Mouse (Mus musculus) midbrain, embryonic 16.5 days (tissue): ENCODE data around the gene Polr3b. TPM values are rescaled to one million over a fixed set of nuclear protein-coding genes. Genes with fewer than 3 reads are reported as not detected.

Source experiments
- ATAC-seq: fragments of 200-750 bp; cut with Nextera tagmentation; 2 replicates; pipeline ENCODE4 v1.8.0; 2017; ENCODE audit warnings: moderate TSS enrichment
- H3K27ac ChIP-seq: fragments of 300-500 bp; sonication (generic); 2 replicates; pipeline ENCODE4 v1.5.1; 2014; ENCODE audit warnings: mild to moderate bottlenecking, low read length, mixed read lengths
- H3K27me3 ChIP-seq: fragments of 300-500 bp; sonication (generic); 2 replicates; pipeline ENCODE4 v1.6.1; 2014; ENCODE audit warnings: low read depth, low read length, mixed read lengths; ENCODE audit not compliant: control insufficient read depth, insufficient read depth
- H3K36me3 ChIP-seq: fragments of 300-500 bp; sonication (generic); 2 replicates; pipeline ENCODE4 v1.6.1; 2014; ENCODE audit warnings: mild to moderate bottlenecking, low read length, moderate library complexity, mixed read lengths; ENCODE audit not compliant: control insufficient read depth, insufficient read depth
- H3K4me1 ChIP-seq: fragments of 300-500 bp; sonication (generic); 2 replicates; pipeline ENCODE4 v1.6.1; 2014; ENCODE audit warnings: mild to moderate bottlenecking, low read length, mixed read lengths; ENCODE audit not compliant: control insufficient read depth, insufficient read depth
- H3K4me2 ChIP-seq: fragments of 300-500 bp; sonication (generic); 2 replicates; pipeline ENCODE4 v1.6.1; 2014; ENCODE audit warnings: mild to moderate bottlenecking, low read length, mixed read lengths
- H3K4me3 ChIP-seq: fragments of 300-500 bp; sonication (generic); 2 replicates; pipeline ENCODE4 v1.5.1; 2014; ENCODE audit warnings: low read depth, mild to moderate bottlenecking, low read length, moderate library complexity, mixed read lengths
- H3K9ac ChIP-seq: fragments of 300-500 bp; sonication (generic); 2 replicates; pipeline ENCODE4 v1.6.1; 2014; ENCODE audit warnings: low read depth, low read length, mixed read lengths
- H3K9me3 ChIP-seq: fragments of 300-500 bp; sonication (generic); replicated peaks from 2 replicates; pipeline ENCODE4 v1.6.1; 2014; ENCODE audit warnings: mild to moderate bottlenecking, low read length, mixed read lengths; ENCODE audit not compliant: control insufficient read depth, poor library complexity, severe bottlenecking
- WGBS: fragments of 180-500 bp; shearing (Covaris S2); extraction: QIAGEN DNeasy Blood & Tissue Kit; methylation state at CpG from one replicate; pipeline ENCODE4 v1.1.7; 2014; 5-methylcytosine and 5-hydroxymethylcytosine counted together
- polyA plus RNA-seq: library from polyadenylated mRNA; unstranded; fragments of >200 nt; fragmentation: Nextera tagmentation; extraction: Ambion mirVana; gene quantifications from 2 replicates; pipeline ENCODE4 v1.2.1, GENCODE M21; 2015

Polr3b gene
- polyA plus RNA-seq, 1 experiment from 2014 or later: 13.9 TPM

- ATAC-seq: no peak
- no peaks in the 10 kb centered on the region; the same call in 1 of the 2 replicates for H3K27me3 ChIP-seq
- H3K4me3 ChIP-seq: no peak overlapping the region
- no peaks in the 10 kb centered on the region for H3K4me1 ChIP-seq
- H3K9me3 ChIP-seq: no peaks in the 10 kb centered on the region
- 83% methylated on average over 8 of the region's 8 CpGs for WGBS
- H3K27ac ChIP-seq: no peak overlapping the region
- no peak overlapping the region for H3K9ac ChIP-seq
- H3K4me2 ChIP-seq: no peak overlapping the region
- H3K36me3 ChIP-seq: peaks cover 27% of the 10 kb centered on the region
Observed at GRCm38 (mm10) chr10:84676511-84676910, 54.4 kb downstream of the Polr3b start.

DNA sequence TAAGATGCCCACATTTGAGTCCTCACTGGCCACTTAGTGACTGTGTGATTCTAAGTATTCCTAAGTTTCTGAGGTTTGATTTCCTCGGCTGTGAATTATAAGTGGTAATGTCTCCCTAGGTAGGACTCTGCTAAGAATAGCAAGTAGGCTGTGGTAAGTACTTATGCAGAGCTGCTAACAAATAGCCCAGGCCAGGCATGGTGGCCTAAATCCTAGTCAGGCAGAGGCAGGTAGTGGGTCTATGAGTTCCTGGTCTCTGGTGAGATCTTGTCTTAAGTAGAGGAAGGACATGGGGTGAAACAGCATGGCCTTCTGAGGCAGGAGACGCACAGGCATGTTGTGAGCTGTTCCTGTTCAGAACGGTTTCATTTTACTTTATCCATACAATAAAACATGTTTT is 55.8 kb downstream of the Polr3b start:
- Histone ChIP-seq H3K9ac (no peak overlapping the region), H3K4me2 (no peak overlapping the region), H3K27me3 (no peaks in the 10 kb centered on the region; the same call in 1 of the 2 replicates), H3K4me1 (no peaks in the 10 kb centered on the region), H3K4me3 (no peak overlapping the region), H3K27ac (no peak overlapping the region), H3K36me3 (peaks cover 28% of the 10 kb centered on the region), H3K9me3 (no peaks in the 10 kb centered on the region)
- no peak for ATAC-seq
- WGBS: 90% methylated on average over 3 of the region's 3 CpGs

- Histone ChIP-seq H3K4me2 (no peak overlapping the region), H3K36me3 (peaks cover 27% of the 10 kb centered on the region), H3K4me3 (no peak overlapping the region), H3K4me1 (no peaks in the 10 kb centered on the region), H3K27me3 (no peaks in the 10 kb centered on the region; the same call in 1 of the 2 replicates), H3K9ac (no peak overlapping the region), H3K27ac (no peak overlapping the region), H3K9me3 (no peaks in the 10 kb centered on the region)
- no peak for ATAC-seq
- 71% methylated on average over 4 of the region's 4 CpGs for WGBS
Observed at GRCm38 (mm10) chr10:84678441-84678840, 56.3 kb downstream of the Polr3b start.

DNA sequence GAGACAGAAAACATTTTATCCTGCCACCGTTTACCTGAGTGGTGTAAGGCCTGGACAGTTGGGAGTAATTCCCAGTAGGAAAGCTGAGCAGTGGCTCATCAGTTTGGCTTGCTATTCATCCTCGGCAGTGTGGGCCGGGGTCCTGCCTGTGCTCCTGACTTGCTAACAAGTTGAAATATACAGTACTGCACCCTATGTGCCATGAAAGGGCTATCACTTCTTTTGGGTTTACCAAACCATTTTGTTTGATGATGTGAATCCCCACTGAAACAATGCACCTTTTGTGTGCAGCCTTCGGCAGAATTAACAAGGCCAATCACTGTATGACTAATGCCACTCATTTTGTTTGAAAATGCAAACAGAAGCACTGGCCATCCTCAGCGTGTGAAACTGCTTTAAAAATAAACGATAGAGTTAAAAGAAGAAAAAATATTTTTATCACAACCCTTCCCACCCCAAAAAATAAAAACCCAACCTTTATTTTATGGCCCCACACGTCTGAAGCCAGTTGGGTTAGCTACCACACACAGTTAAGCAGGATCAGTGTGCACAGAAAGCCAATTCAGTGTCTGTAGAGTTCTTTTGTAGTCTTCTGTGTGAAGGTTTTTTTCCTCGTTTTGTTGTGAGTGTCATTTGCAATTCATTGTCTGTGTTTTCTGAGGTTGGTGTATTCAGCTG is 63.5 kb downstream of the Polr3b start:
- Histone ChIP-seq H3K27me3 (no peaks in the 10 kb centered on the region), H3K4me2 (no peak overlapping the region), H3K4me3 (no peak overlapping the region), H3K4me1 (peaks cover 6% of the 10 kb centered on the region), H3K9me3 (no peaks in the 10 kb centered on the region), H3K9ac (no peak overlapping the region), H3K36me3 (peaks cover 3% of the 10 kb centered on the region; the same call in 1 of the 2 replicates), H3K27ac (no peak overlapping the region; the same call in 1 of the 2 replicates)
- WGBS: 13% methylated on average over 8 of the region's 8 CpGs
- ATAC-seq: no peak; the same call in 1 of the 2 replicates

DNA sequence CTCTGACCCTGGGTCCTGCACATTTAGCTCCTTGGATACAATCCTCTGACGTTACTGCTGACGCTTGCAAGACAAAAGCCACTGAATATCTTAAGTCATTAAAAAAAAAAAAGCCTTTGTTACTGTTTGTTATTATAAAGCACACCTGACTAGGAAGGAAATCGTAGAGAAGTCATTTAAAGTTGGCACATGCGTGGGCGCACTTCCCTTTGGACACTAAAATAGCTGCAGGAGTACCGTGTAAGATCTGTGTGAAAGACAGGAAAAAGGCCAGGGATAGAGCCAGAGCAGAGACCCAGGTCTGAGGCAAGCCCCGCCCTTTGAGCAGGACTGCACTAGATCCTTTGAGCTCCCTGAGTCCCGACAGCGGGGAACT is 64.0 kb downstream of the Polr3b start:
- Histone ChIP-seq H3K27ac (peak overlapping the region; percentile 53), H3K9me3 (no peaks in the 10 kb centered on the region), H3K9ac (no peak overlapping the region), H3K4me3 (no peak overlapping the region), H3K4me1 (peaks cover 6% of the 10 kb centered on the region), H3K36me3 (peaks cover 3% of the 10 kb centered on the region; the same call in 1 of the 2 replicates), H3K27me3 (no peaks in the 10 kb centered on the region), H3K4me2 (no peak overlapping the region)
- peak; percentile 66; the same call in 1 of the 2 replicates for ATAC-seq
- WGBS: 12% methylated on average over 9 of the region's 9 CpGs

DNA sequence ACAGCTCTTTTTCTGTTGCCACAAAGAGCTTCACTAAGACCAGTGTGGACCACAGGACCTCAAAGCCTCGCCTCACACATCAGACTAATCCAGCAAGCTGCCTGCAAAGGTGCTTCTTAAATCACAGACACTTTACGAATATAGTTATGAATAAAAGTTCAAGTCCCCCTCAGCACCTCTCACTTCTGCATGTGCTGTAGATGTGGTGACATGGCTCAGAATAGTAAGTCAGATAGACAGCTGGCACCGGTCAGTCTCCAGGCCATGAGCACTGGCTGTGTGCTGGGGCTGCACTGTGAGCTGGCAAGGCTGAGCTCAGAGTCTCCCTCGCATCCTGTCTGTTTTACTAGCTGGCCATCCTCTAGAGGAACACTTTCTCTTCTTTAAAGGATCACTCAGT is 64.6 kb downstream of the Polr3b start:
- peaks cover 6% of the 10 kb centered on the region for H3K4me1 ChIP-seq
- H3K36me3 ChIP-seq: no peaks in the 10 kb centered on the region; the same call in 1 of the 2 replicates
- H3K27me3 ChIP-seq: no peaks in the 10 kb centered on the region
- no peak overlapping the region for H3K4me2 ChIP-seq
- no peak overlapping the region for H3K4me3 ChIP-seq
- 0 out of 2 replicates have a peak overlapping the region, but pooled peaks have one; percentile 3 for H3K9ac ChIP-seq
- ATAC-seq: 0 out of 2 replicates have a peak, but pooled peaks have one; percentile 48
- H3K9me3 ChIP-seq: no peaks in the 10 kb centered on the region
- peak overlapping the region; percentile 53 for H3K27ac ChIP-seq
- WGBS: 24% methylated on average over 4 of the region's 4 CpGs

DNA sequence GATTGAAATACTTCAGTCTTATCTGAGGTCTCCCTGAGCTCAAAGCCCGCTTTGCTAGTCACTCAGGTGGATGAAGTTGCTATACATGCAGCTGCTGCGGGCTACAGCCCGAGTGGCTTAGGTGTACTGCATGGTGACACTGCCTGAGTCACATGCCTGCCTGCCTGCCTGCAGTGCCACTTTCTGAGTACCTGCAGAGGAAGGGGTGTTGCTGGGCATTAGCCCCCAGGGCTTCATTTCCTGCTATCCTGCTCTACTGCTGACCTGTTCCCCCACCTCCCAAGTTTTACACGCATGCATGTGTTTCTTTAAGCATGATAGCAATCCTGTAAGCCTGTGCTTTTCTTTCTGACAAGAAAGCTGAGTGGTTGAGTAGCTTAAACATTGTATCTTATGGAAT is 65.6 kb downstream of the Polr3b start:
- no peak for ATAC-seq
- no peaks in the 10 kb centered on the region for H3K36me3 ChIP-seq
- no peak overlapping the region for H3K9ac ChIP-seq
- no peak overlapping the region for H3K27ac ChIP-seq
- H3K4me3 ChIP-seq: no peak overlapping the region
- no peaks in the 10 kb centered on the region for H3K9me3 ChIP-seq
- peaks cover 6% of the 10 kb centered on the region for H3K4me1 ChIP-seq
- 86% methylated on average over 4 of the region's 4 CpGs for WGBS
- no peaks in the 10 kb centered on the region for H3K27me3 ChIP-seq
- H3K4me2 ChIP-seq: no peak overlapping the region

- Histone ChIP-seq H3K4me3 (no peak overlapping the region), H3K4me2 (no peak overlapping the region), H3K4me1 (peaks cover 10% of the 10 kb centered on the region), H3K36me3 (no peaks in the 10 kb centered on the region), H3K9ac (no peak overlapping the region), H3K27me3 (no peaks in the 10 kb centered on the region), H3K9me3 (no peaks in the 10 kb centered on the region), H3K27ac (no peak overlapping the region)
- WGBS: 58% methylated on average over 3 of the region's 3 CpGs
- ATAC-seq: no peak
Observed at GRCm38 (mm10) chr10:84689846-84690245, 67.8 kb downstream of the Polr3b start.

- 0 out of 2 replicates have a peak, but pooled peaks cover under 1% of the 10 kb centered on the region for H3K36me3 ChIP-seq
- ATAC-seq: no peak
- no peaks in the 10 kb centered on the region for H3K27me3 ChIP-seq
- no peaks in the 10 kb centered on the region for H3K9me3 ChIP-seq
- WGBS: 52% methylated on average over 4 of the region's 4 CpGs
- H3K27ac ChIP-seq: no peak overlapping the region
- H3K4me1 ChIP-seq: peaks cover 8% of the 10 kb centered on the region
- H3K4me3 ChIP-seq: no peak overlapping the region
- H3K9ac ChIP-seq: no peak overlapping the region
- H3K4me2 ChIP-seq: no peak overlapping the region
Observed at GRCm38 (mm10) chr10:84690818-84691217, 68.7 kb downstream of the Polr3b start.
